Mouse (Mus musculus): ENCODE measurements around the gene Prdm15. TPM values are rescaled to one million over a fixed set of nuclear protein-coding genes. Genes with fewer than 3 reads are reported as not detected.

Gene Prdm15
- polyA plus RNA-seq, 1 experiment from 2014 or later, result 9.1 TPM

Small RNA genes lying within 50 kb of the gene (microRNA-seq; reads per million reads assigned to microRNA genes)
- not detected for gene Mir6964

Other genes starting within 250 kb of the Prdm15 start
- gene Tmprss2, start 240.7 kb downstream of the Prdm15 start, polyA plus RNA-seq (2016; fragmentation: Nextera tagmentation; extraction: Ambion mirVana), result 0.15 and 0.46 TPM in 2 replicates
- gene Ripk4, start 88.1 kb downstream of the Prdm15 start, polyA plus RNA-seq (2016; fragmentation: Nextera tagmentation; extraction: Ambion mirVana), result 2.3 and 2.7 TPM in 2 replicates
- 19.3 and 21.2 TPM in 2 replicates for gene C2cd2, start 110.7 kb upstream of the Prdm15 start, polyA plus RNA-seq (2016; fragmentation: Nextera tagmentation; extraction: Ambion mirVana)
- 11.0 and 11.7 TPM in 2 replicates for gene Zbtb21, start 110.8 kb upstream of the Prdm15 start, polyA plus RNA-seq (2016; fragmentation: Nextera tagmentation; extraction: Ambion mirVana)
- 13.7 and 13.9 TPM in 2 replicates for gene B230307C23Rik, start 145.5 kb upstream of the Prdm15 start, polyA plus RNA-seq (2016; fragmentation: Nextera tagmentation; extraction: Ambion mirVana)
- gene A630089N07Rik, start 230.6 kb upstream of the Prdm15 start, polyA plus RNA-seq (2016; fragmentation: Nextera tagmentation; extraction: Ambion mirVana), result 13.4 and 15.9 TPM in 2 replicates

All from heart, embryonic 12.5 days (tissue).